Mouse (Mus musculus) MN1 (cell line): ENCODE measurements around the gene Col5a3.

ENCODE experiments used
- DNase-seq: peaks from one replicate; pipeline ENCODE4 v3.0.0-alpha.2; 2016; ENCODE audit warnings: low spot score

Gene Col5a3

DNA sequence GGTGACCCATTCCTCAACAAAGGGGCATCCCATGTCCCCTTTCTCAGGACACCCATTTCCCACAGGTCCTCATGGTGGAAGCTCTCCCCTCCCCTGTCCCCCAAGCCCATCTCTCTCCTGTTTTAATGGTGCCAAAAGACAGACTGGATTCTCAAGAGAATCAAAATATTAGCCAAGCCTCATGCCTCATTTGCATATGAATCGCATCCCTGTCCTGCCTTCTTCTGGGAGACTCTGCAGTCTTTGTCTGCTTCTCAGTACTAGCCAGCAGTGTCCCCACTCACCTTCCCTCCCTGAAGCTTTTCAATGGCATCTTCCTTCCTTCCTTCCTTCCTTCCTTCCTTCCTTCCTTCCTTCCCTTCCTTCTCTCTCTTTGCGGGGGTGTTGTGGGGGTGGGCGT lies 67.2 kb downstream of the Col5a3 start:
- DNase-seq: no peak

DNA sequence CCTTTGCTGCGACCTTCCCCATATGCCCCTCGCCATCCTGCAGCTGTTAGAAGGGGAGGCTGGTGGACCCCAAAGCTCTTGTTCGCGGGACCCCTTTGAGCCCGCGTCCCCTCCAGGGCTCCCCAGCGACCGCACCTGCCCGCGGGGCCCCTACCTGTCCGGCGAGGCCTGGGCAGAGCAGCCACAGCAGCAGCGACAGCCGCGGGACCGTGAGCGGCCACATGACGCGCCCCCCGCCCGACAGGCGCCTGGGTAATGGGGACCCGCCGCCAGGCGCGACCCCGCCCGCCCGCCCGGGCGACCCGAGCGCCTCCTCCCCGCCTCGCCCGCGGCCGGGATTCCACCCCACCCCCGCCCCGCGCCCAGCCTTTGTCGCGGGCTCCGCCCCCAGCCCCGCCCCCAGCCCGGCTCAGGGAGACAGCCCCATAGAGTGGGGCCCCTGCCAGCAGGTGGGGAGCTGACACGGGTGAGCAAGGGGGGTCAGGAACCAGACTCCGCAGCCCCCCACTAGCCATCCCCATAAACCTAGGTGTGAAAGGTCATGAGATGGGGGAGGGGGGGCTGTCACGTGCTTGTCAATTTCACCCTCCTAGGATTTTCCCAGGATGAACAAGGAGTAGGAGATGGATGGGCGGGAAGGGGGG lies 68.7 kb downstream of the Col5a3 start, which contains the start of gene Olfm2:
TSS of gene Olfm2 (minus strand) at position 333 of the 644 bp plus-strand sequence.
- DNase-seq: peak; percentile 20

- DNase-seq: no peak
Measured at GRCm38 (mm10) chr9:20745129-20745966, 69.5 kb downstream of the Col5a3 start.

GRCm38 (mm10) chr9:20743946-20744738 lies 70.7 kb downstream of the Col5a3 start:
- no peak for DNase-seq

DNA sequence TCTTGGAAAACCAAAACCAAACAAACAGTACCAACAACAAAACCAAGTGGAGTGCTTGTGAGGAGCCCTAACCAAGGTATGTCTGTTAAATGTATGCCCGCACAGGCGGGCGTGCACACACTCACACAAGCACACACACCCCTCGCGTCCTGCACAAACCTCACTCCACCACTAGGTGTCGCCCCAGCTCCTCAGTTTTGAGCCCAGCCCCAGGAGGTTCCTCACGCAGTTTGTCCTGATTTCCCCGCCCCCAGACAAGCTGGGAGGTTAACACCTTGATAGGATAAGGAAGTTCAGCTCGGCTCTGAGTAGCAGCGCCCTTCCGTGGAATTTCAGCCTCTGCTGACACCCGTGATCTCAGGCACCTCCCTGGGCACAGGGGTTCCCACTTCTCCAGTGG lies 74.5 kb downstream of the Col5a3 start:
- peak; percentile 79 for DNase-seq

GRCm38 (mm10) chr9:20738251-20738999 lies 76.4 kb downstream of the Col5a3 start:
- DNase-seq: peak; percentile 28

DNA sequence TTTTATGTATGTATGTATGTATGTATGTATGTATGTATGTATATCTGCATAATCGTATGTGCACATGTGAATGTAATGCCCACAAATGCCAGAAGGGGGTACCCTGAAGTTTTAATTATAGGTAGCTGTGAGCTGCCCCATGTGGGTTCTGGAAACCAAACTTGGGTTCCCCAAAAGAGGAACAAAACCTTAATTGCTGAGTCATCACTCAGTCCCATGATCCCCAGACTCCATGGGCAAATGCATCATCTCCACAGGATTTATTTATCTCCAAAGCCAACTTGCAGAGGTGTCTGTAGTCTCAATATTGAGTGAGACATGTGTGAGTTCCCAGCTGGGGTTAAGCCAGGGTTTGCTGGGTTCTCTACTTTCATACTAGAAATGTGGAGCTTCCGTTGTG lies 77.6 kb downstream of the Col5a3 start:
- no peak for DNase-seq

DNA sequence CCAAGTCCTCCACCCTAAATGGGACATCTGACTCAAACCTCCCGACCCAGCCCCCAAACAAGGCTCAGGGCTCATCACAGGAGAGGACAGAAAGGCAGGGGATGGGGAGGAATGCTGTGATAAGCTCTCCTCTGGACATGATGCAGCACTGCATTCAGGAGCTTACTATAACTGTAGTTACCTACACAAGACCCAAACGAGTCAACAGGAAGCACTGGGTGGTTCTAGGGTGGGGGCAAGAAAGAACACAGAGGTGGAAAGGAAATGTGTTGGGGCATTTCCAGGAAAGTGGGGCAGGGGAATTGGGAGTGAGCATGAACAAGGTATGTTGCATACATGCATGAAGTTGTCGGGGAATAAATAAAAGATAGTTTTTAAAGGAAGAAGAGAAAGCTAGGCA lies 80.2 kb downstream of the Col5a3 start:
- DNase-seq: no peak

DNA sequence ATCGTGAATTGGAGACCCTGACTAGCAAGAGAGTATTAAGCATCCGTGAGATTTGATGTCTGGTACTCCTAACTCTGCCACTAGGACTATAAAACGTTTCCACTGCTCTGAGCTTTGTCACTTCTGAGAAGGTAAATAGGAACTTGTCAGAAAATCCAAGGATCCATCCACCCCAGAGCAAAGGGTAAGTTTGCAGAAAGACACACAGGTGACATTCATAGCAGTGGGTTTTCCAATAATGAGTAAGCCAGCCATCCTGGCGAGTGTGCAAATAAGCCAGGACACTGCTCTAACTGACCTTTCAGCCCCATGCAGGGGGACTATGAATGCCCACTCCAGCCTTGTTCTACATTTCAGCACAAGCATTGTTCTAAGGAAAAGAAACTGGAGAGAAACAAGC lies 83.1 kb downstream of the Col5a3 start:
- DNase-seq: no peak

DNA sequence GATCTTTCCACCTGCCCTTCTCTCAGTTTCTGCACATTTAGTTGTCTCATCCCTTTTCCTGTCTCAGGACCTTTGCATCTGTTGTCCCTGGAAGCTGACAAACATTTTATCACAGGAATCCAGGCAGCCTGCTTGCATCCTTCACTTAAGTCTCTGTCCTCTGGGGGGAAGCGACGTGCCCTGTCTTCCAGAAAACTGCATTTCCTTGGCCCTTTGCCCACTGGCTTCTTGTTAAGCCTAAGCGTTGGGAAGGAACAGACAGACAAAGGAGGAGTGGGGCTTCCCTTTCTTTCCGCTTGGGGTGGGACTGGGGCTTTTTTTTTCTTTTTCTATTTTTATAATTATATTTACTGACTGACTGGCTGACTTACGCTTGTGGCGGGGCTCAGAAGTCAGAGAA lies 85.4 kb downstream of the Col5a3 start:
- peak; percentile 57 for DNase-seq

GRCm38 (mm10) chr9:20727601-20728113 lies 87.2 kb downstream of the Col5a3 start:
- peak; percentile 75 for DNase-seq

DNA sequence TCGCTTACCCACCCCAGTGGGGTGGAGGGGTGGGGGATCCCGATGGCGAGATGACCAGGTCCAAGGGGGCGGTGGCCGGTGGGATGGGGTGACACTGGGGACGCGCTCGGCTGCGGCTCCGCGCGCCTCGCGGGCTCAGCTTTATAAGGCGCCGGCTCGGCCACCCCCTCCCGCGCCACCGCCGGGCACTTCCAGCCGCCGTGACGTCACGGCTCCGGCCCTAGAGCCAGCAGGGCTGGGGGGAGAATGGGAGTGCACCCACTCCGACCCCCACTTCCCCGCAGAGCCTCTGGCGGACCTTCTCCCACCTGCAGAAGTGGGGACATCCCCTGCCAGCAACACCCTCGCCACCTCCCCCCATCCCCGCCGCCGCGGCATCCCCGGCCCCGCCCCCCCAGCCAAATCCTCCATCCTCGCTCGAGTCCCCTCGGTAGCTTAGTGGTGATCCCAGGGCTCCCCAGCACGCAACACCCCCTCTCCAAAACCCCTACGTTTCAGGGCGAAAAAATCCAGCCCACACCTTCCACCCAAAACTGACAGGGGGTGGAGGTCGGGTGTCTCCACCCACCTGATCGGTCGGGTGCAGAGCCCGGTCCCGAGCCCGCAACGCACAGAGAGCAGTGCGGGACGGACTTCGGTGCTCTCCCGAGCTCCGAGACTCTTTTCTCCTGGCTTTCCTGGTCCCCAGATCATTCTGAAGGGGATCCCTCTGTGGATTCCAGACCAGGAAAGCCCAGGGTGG lies 87.8 kb downstream of the Col5a3 start:
- peak; percentile 21 for DNase-seq

GRCm38 (mm10) chr9:20726134-20726858 lies 88.6 kb downstream of the Col5a3 start:
- no peak for DNase-seq

DNA sequence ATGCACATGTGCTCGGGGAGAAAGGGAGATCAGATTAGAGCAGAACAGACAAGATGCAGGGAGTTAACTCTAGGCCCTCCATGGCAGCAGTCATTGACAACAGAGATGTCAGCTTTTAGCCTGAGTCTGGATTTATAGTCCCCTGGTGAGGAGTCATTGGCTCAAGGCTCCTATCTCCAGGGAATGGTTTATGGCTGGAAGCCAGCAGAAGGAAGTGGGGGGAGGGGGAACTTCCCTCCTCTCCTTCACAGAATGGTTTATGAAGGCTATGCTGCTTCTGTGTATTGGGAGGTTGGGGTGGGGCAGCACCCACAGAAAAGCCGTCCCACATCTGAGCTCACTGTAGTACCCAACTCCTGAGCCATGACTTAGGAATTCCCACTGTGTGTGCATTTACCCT lies 93.3 kb downstream of the Col5a3 start:
- peak; percentile 80 for DNase-seq
